Mouse (Mus musculus) intestine, embryonic 16.5 days (tissue): ENCODE measurements around the gene Gba2. TPM values are rescaled to one million over a fixed set of nuclear protein-coding genes. Genes with fewer than 3 reads are reported as not detected.

Experiments
- ATAC-seq: fragments of 200-750 bp; cut with Nextera tagmentation; 2 replicates; pipeline ENCODE4 v1.8.0; 2017; ENCODE audit warnings: moderate TSS enrichment, moderate library complexity
- H3K27ac ChIP-seq: fragments of 300-500 bp; sonication (generic); 2 replicates; pipeline ENCODE4 v1.5.1; 2014; ENCODE audit warnings: mild to moderate bottlenecking, low read length
- H3K27me3 ChIP-seq: fragments of 300-500 bp; sonication (generic); replicated peaks from 2 replicates; pipeline ENCODE4 v1.6.1; 2014; ENCODE audit warnings: low read length, control low read depth, mixed read lengths; ENCODE audit not compliant: control insufficient read depth, insufficient read depth
- H3K36me3 ChIP-seq: fragments of 300-500 bp; sonication (generic); 2 replicates; pipeline ENCODE4 v1.6.1; 2014; ENCODE audit warnings: low read length, control low read depth; ENCODE audit not compliant: control insufficient read depth, insufficient read depth
- H3K4me1 ChIP-seq: fragments of 300-500 bp; sonication (generic); 2 replicates; pipeline ENCODE4 v1.6.1; 2014; ENCODE audit warnings: low read length, control low read depth, mixed read lengths; ENCODE audit not compliant: control insufficient read depth, insufficient read depth
- H3K4me2 ChIP-seq: fragments of 300-500 bp; sonication (generic); 2 replicates; pipeline ENCODE4 v1.6.1; 2014; ENCODE audit warnings: low read depth, low read length, control low read depth
- H3K4me3 ChIP-seq: fragments of 300-500 bp; sonication (generic); 2 replicates; pipeline ENCODE4 v1.5.1; 2014; ENCODE audit warnings: mild to moderate bottlenecking, low read length
- H3K9ac ChIP-seq: fragments of 300-500 bp; sonication (generic); 2 replicates; pipeline ENCODE4 v1.6.1; 2014; ENCODE audit warnings: low read depth, low read length
- H3K9me3 ChIP-seq: fragments of 300-500 bp; sonication (generic); 2 replicates; pipeline ENCODE4 v1.6.1; 2016; ENCODE audit warnings: low read length, control low read depth; ENCODE audit not compliant: control insufficient read depth
- WGBS: fragments of 180-500 bp; shearing (Covaris S2); extraction: QIAGEN DNeasy Blood & Tissue Kit; methylation state at CpG from one replicate; pipeline ENCODE4 v1.1.7; 2014; 5-methylcytosine and 5-hydroxymethylcytosine counted together
- polyA plus RNA-seq: library from polyadenylated mRNA; unstranded; fragments of >200 nt; fragmentation: Nextera tagmentation; extraction: Ambion mirVana; gene quantifications from 2 replicates; pipeline ENCODE4 v1.2.1, GENCODE M21; 2015

Gba2 gene
- polyA plus RNA-seq = 12.5 and 12.9 TPM in 2 replicates

GRCm38 (mm10) chr4:43578376-43579204 lies at the start of gene Gba2, which contains the start of gene Rgp1:
Gene Gba2, minus strand, starts transcription at chr4:43578873.
Gene Rgp1, plus strand, starts transcription at chr4:43578715.
- Histone ChIP-seq H3K4me1 (peaks cover 28% of the 10 kb centered on the region), H3K9ac (peak within 1 kb of the TSS; percentile 81), H3K4me2 (peak within 1 kb of the TSS; percentile 55), H3K9me3 (no peaks in the 10 kb centered on the region), H3K36me3 (peaks cover 12% of the 10 kb centered on the region; the same call in 1 of the 2 replicates), H3K27ac (peak within 1 kb of the TSS; percentile 91), H3K27me3 (no peaks in the 10 kb centered on the region), H3K4me3 (peak within 1 kb of the TSS; percentile 65)
- peak; percentile 99 for ATAC-seq
- WGBS = under 1% methylated on average over 76 of the region's 76 CpGs

- H3K4me1 ChIP-seq = no peaks in the 10 kb centered on the region
- no peaks in the 10 kb centered on the region for H3K27me3 ChIP-seq
- H3K4me2 ChIP-seq = no peak overlapping the region
- no peak overlapping the region for H3K27ac ChIP-seq
- H3K9ac ChIP-seq = no peak overlapping the region
- no peaks in the 10 kb centered on the region for H3K36me3 ChIP-seq
- peaks cover 2% of the 10 kb centered on the region for H3K9me3 ChIP-seq
- ATAC-seq = no peak
- WGBS = 79% methylated on average over 4 of the region's 4 CpGs
- H3K4me3 ChIP-seq = no peak overlapping the region
These were observed 41.6 kb upstream of the Gba2 start for GRCm38 (mm10) chr4:43620146-43620778.

GRCm38 (mm10) chr4:43613060-43613730 lies 34.5 kb upstream of the Gba2 start:
- Histone ChIP-seq H3K36me3 (no peaks in the 10 kb centered on the region), H3K27ac (no peak overlapping the region), H3K9ac (no peak overlapping the region), H3K9me3 (no peaks in the 10 kb centered on the region), H3K4me2 (no peak overlapping the region), H3K4me1 (no peaks in the 10 kb centered on the region), H3K27me3 (no peaks in the 10 kb centered on the region), H3K4me3 (no peak overlapping the region)
- ATAC-seq = no peak
- WGBS = 55% methylated on average over 3 of the region's 3 CpGs

- no peak for ATAC-seq
- H3K4me2 ChIP-seq = no peak overlapping the region
- WGBS = 59% methylated on average over 10 of the region's 10 CpGs
- H3K9ac ChIP-seq = no peak overlapping the region
- no peaks in the 10 kb centered on the region for H3K27me3 ChIP-seq
- H3K4me3 ChIP-seq = no peak overlapping the region
- H3K27ac ChIP-seq = no peak overlapping the region
- H3K9me3 ChIP-seq = no peaks in the 10 kb centered on the region
- no peaks in the 10 kb centered on the region for H3K4me1 ChIP-seq
- no peaks in the 10 kb centered on the region for H3K36me3 ChIP-seq
These were observed 33.9 kb upstream of the Gba2 start for GRCm38 (mm10) chr4:43612534-43612933.

- no peaks in the 10 kb centered on the region for H3K4me1 ChIP-seq
- H3K36me3 ChIP-seq = no peaks in the 10 kb centered on the region
- no peak overlapping the region for H3K4me3 ChIP-seq
- ATAC-seq = peak; percentile 73
- no peak overlapping the region for H3K27ac ChIP-seq
- WGBS = 59% methylated on average over 9 of the region's 9 CpGs
- H3K9me3 ChIP-seq = no peaks in the 10 kb centered on the region
- H3K4me2 ChIP-seq = no peak overlapping the region
- H3K27me3 ChIP-seq = no peaks in the 10 kb centered on the region
- H3K9ac ChIP-seq = no peak overlapping the region
These were observed 26.3 kb upstream of the Gba2 start for GRCm38 (mm10) chr4:43604751-43605685.

- WGBS = 66% methylated on average over 3 of the region's 3 CpGs
- H3K4me2 ChIP-seq = no peak overlapping the region
- no peak for ATAC-seq
- H3K9ac ChIP-seq = no peak overlapping the region
- H3K9me3 ChIP-seq = no peaks in the 10 kb centered on the region
- H3K4me1 ChIP-seq = no peaks in the 10 kb centered on the region
- no peaks in the 10 kb centered on the region for H3K27me3 ChIP-seq
- no peak overlapping the region for H3K27ac ChIP-seq
- H3K36me3 ChIP-seq = no peaks in the 10 kb centered on the region
- no peak overlapping the region for H3K4me3 ChIP-seq
These were observed 25.4 kb upstream of the Gba2 start for GRCm38 (mm10) chr4:43604099-43604498.

- Histone ChIP-seq H3K4me2 (no peak overlapping the region), H3K27ac (no peak overlapping the region), H3K4me1 (no peaks in the 10 kb centered on the region), H3K4me3 (no peak overlapping the region), H3K27me3 (no peaks in the 10 kb centered on the region), H3K9me3 (no peaks in the 10 kb centered on the region), H3K9ac (no peak overlapping the region), H3K36me3 (no peaks in the 10 kb centered on the region)
- 77% methylated on average over 9 of the region's 9 CpGs for WGBS
- no peak for ATAC-seq
These were observed 21.7 kb upstream of the Gba2 start for GRCm38 (mm10) chr4:43600195-43600934.

GRCm38 (mm10) chr4:43598650-43599380 lies 20.1 kb upstream of the Gba2 start:
- ATAC-seq = no peak
- no peak overlapping the region for H3K4me3 ChIP-seq
- H3K4me2 ChIP-seq = no peak overlapping the region
- H3K27me3 ChIP-seq = no peaks in the 10 kb centered on the region
- no peak overlapping the region for H3K27ac ChIP-seq
- no peaks in the 10 kb centered on the region for H3K4me1 ChIP-seq
- 76% methylated on average over 7 of the region's 7 CpGs for WGBS
- H3K9ac ChIP-seq = no peak overlapping the region
- no peaks in the 10 kb centered on the region for H3K36me3 ChIP-seq
- H3K9me3 ChIP-seq = no peaks in the 10 kb centered on the region
